ENCODE assay signal across 27 mouse cellular contexts in genomic region chr16:11313512-11313911, GRCm38 (mm10). TPM values are rescaled to one million over a fixed set of nuclear protein-coding genes. Genes with fewer than 3 reads are reported as not detected.
DNase-seq lines count a peak whose midpoint lies in the region; ATAC-seq and TF ChIP-seq lines count a peak whose summit lies in the region.
"Had no signal": no experiment of that assay in that cellular context is flagged by ENCODE, and none has a peak within 500 bp of the region (broad histone marks: within the 10 kb centered on the region; RNA-seq: fewer than 3 reads in every experiment).

Tnfrsf17 (plus strand) TSS chr16:11313812.

- no peak within 1 kb of the TSS for H3K4me3 ChIP-seq in hindbrain, embryonic 13.5 days
- H3K4me3 ChIP-seq in hindbrain, embryonic 14.5 days (replicated peaks; ENCODE audit: low read length), result no peak within 1 kb of the TSS
- no peak within 1 kb of the TSS for H3K4me3 ChIP-seq in CH12.LX (replicated peaks in 1 of 3; ENCODE audit: low read depth in 2 of 3, low read length in 2 of 3, poor library complexity in 1 of 3)
- no peak within 1 kb of the TSS for H3K4me3 ChIP-seq in cortical plate, adult 2 months (ENCODE audit: insufficient read depth, low read length)
- H3K4me3 ChIP-seq in midbrain, embryonic 10.5 days, result no peak within 1 kb of the TSS
- H3K4me3 ChIP-seq: embryonic facial prominence, embryonic 13.5 days; embryonic facial prominence, embryonic 15.5 days; forebrain, embryonic 13.5 days; forebrain, embryonic 15.5 days had no signal

- TF ChIP-seq POLR2A in CH12.LX (IDR thresholded peaks at IDR 0.05; ENCODE audit: low read depth, low read length), result no peak
- no peak for TF ChIP-seq POLR2A in cortical plate, adult 2 months (IDR thresholded peaks at IDR 0.05; ENCODE audit: extremely low read depth, insufficient read depth, low read length)

- TF ChIP-seq RAD21 in CH12.LX (IDR thresholded peaks at IDR 0.05; ENCODE audit: low read depth, low read length), result no peak

- dilution Hi-C loops in CH12.LX (cut with MboI; ENCODE audit: extremely low pct_ligation_motif_present, extremely low pct_unique_long_range_greater_than_20kb, low sequenced_read_pairs), result no loop called here

- H3K27me3 ChIP-seq in hindbrain, embryonic 13.5 days, result no peaks in the 10 kb centered on the region
- no peaks in the 10 kb centered on the region for H3K27me3 ChIP-seq in hindbrain, embryonic 14.5 days (ENCODE audit: control insufficient read depth, insufficient read depth, low read length)
- peaks cover 1% of the 10 kb centered on the region for H3K27me3 ChIP-seq in CH12.LX (replicated peaks)
- no peaks in the 10 kb centered on the region for H3K27me3 ChIP-seq in midbrain, embryonic 10.5 days (ENCODE audit: low read depth, poor library complexity, severe bottlenecking)
- H3K27me3 ChIP-seq: embryonic facial prominence, embryonic 13.5 days; embryonic facial prominence, embryonic 15.5 days; forebrain, embryonic 13.5 days; forebrain, embryonic 15.5 days; Patski had no signal

- WGBS in hindbrain, embryonic 13.5 days, result 72% methylated on average over 7 of the region's 7 CpGs
- 76% methylated on average over 7 of the region's 7 CpGs for WGBS in hindbrain, embryonic 14.5 days
- 75% methylated on average over 7 of the region's 7 CpGs for WGBS in midbrain, embryonic 10.5 days

- H3K79me2 ChIP-seq in CH12.LX (replicated peaks; ENCODE audit: control insufficient read depth, extremely low read depth, insufficient read depth, poor library complexity, severe bottlenecking), result no peaks in the 10 kb centered on the region

- no peak for DNase-seq in hindbrain, embryonic 14.5 days (ENCODE audit: low spot score)
- DNase-seq in CH12.LX (ENCODE audit: extremely low read depth), result no peak
- no peak for DNase-seq in midbrain, embryonic 10.5 days (ENCODE audit: low spot score)
- DNase-seq: adrenal gland, adult 8-10 months; adrenal gland, postnatal 14 days; adrenal gland, postnatal 36 days; cerebellum, adult 11-12 months; cerebellum, adult 2 months; cerebellum, adult 9-10 months; cerebellum, postnatal 10 days; cerebellum, postnatal 25 days; embryo, embryonic 11 days had no signal

- no peaks in the 10 kb centered on the region for H3K9me3 ChIP-seq in hindbrain, embryonic 13.5 days
- no peaks in the 10 kb centered on the region for H3K9me3 ChIP-seq in hindbrain, embryonic 14.5 days (ENCODE audit: control insufficient read depth, low read length)
- no peaks in the 10 kb centered on the region for H3K9me3 ChIP-seq in CH12.LX (replicated peaks; ENCODE audit: low read length)
- no peaks in the 10 kb centered on the region for H3K9me3 ChIP-seq in midbrain, embryonic 10.5 days (replicated peaks)
- H3K9me3 ChIP-seq: embryonic facial prominence, embryonic 13.5 days; embryonic facial prominence, embryonic 15.5 days; forebrain, embryonic 13.5 days; forebrain, embryonic 15.5 days; G1E had no signal

- in situ Hi-C loops in CH12.LX (cut with MboI; ENCODE audit: low pct_ligation_motif_present, low pct_unique_long_range_greater_than_20kb, low sequenced_read_pairs), result loop anchor here (10.0 kb wide), 1 partner anchor 429 kb away; no protein-coding TSS in a partner anchor

- no peaks in the 10 kb centered on the region for H3K4me1 ChIP-seq in hindbrain, embryonic 13.5 days (replicated peaks)
- H3K4me1 ChIP-seq in hindbrain, embryonic 14.5 days (replicated peaks; ENCODE audit: control insufficient read depth, insufficient read depth, low read length), result no peaks in the 10 kb centered on the region
- H3K4me1 ChIP-seq in CH12.LX (ENCODE audit: control insufficient read depth in 1 of 2, insufficient read depth in 2 of 2), result peaks cover 14 to 34% of the 10 kb centered on the region in 2 experiments
- H3K4me1 ChIP-seq in cortical plate, adult 2 months (ENCODE audit: control insufficient read depth, insufficient read depth, low read length), result peaks cover 1% of the 10 kb centered on the region; the same call in 1 of the 2 replicates
- H3K4me1 ChIP-seq in midbrain, embryonic 10.5 days, result no peaks in the 10 kb centered on the region
- H3K4me1 ChIP-seq: embryonic facial prominence, embryonic 15.5 days; forebrain, embryonic 13.5 days; forebrain, embryonic 15.5 days had no signal

- TF ChIP-seq CTCF in CH12.LX (conservative IDR thresholded peaks at IDR 0.05 in 1 of 2, IDR thresholded peaks at IDR 0.05 in 1 of 2; ENCODE audit: low read depth in 2 of 2, low read length in 2 of 2), result 0 out of 4 replicates have a peak, but pooled peaks of 1 of the 2 experiments have one; percentile 19
- no peak for TF ChIP-seq CTCF in cortical plate, adult 2 months (IDR thresholded peaks at IDR 0.05; ENCODE audit: extremely low read depth, insufficient read depth, low read length)

- no peak for TF ChIP-seq EP300 in CH12.LX (IDR thresholded peaks at IDR 0.05; ENCODE audit: low read length)

- no peaks in the 10 kb centered on the region for H3K36me3 ChIP-seq in hindbrain, embryonic 13.5 days
- no peaks in the 10 kb centered on the region for H3K36me3 ChIP-seq in hindbrain, embryonic 14.5 days (replicated peaks; ENCODE audit: control insufficient read depth, insufficient read depth)
- no peaks in the 10 kb centered on the region for H3K36me3 ChIP-seq in CH12.LX (replicated peaks in 1 of 2; ENCODE audit: control insufficient read depth in 1 of 2, insufficient read depth in 1 of 2, low read length in 1 of 2)
- no peaks in the 10 kb centered on the region for H3K36me3 ChIP-seq in midbrain, embryonic 10.5 days
- H3K36me3 ChIP-seq: embryonic facial prominence, embryonic 13.5 days; embryonic facial prominence, embryonic 15.5 days; forebrain, embryonic 15.5 days; G1E had no signal

- ATAC-seq in hindbrain, embryonic 13.5 days (ENCODE audit: low FRiP score), result no peak
- ATAC-seq in hindbrain, embryonic 14.5 days (ENCODE audit: low FRiP score), result no peak
- no peak for ATAC-seq in erythroblast, adult 5-6 weeks (replicated peaks; ENCODE audit: low FRiP score, poor library complexity, severe bottlenecking)
- ATAC-seq: activated CD4-positive, CD25-positive, alpha-beta regulatory T cell, adult 4 months; forebrain, embryonic 13.5 days; forebrain, embryonic 15.5 days; forebrain, postnatal 0 days; Patski had no signal

- no peak within 1 kb of the TSS for H3K27ac ChIP-seq in hindbrain, embryonic 13.5 days
- H3K27ac ChIP-seq in hindbrain, embryonic 14.5 days, result no peak within 1 kb of the TSS
- H3K27ac ChIP-seq in CH12.LX (ENCODE audit: insufficient read depth, low read depth), result no peak within 1 kb of the TSS
- peak within 1 kb of the TSS; percentile 26; the same call in 1 of the 2 replicates for H3K27ac ChIP-seq in cortical plate, adult 2 months (ENCODE audit: insufficient read depth, low read length)
- no peak within 1 kb of the TSS for H3K27ac ChIP-seq in midbrain, embryonic 10.5 days (replicated peaks)
- H3K27ac ChIP-seq: embryonic facial prominence, embryonic 13.5 days; embryonic facial prominence, embryonic 15.5 days; forebrain, embryonic 13.5 days; forebrain, embryonic 15.5 days had no signal

- 0 out of 2 replicates have a peak within 1 kb of the TSS, but pooled peaks have one; percentile 0 for H3K9ac ChIP-seq in hindbrain, embryonic 13.5 days
- no peak within 1 kb of the TSS for H3K9ac ChIP-seq in hindbrain, embryonic 14.5 days
- H3K9ac ChIP-seq in CH12.LX (ENCODE audit: insufficient read depth, low read depth), result no peak within 1 kb of the TSS
- H3K9ac ChIP-seq: embryonic facial prominence, embryonic 13.5 days; embryonic facial prominence, embryonic 15.5 days; forebrain, embryonic 13.5 days; forebrain, embryonic 15.5 days; forebrain, postnatal 0 days had no signal

- H3K4me2 ChIP-seq in hindbrain, embryonic 13.5 days, result no peak within 1 kb of the TSS
- H3K4me2 ChIP-seq in hindbrain, embryonic 14.5 days (replicated peaks), result no peak within 1 kb of the TSS
- peak within 1 kb of the TSS; percentile 17 for H3K4me2 ChIP-seq in CH12.LX (ENCODE audit: insufficient read depth, low read depth, poor library complexity, severe bottlenecking)
- H3K4me2 ChIP-seq: embryonic facial prominence, embryonic 13.5 days; embryonic facial prominence, embryonic 15.5 days; forebrain, embryonic 13.5 days; forebrain, embryonic 15.5 days had no signal

TF ChIP-seq in CH12.LX, 34 proteins besides CTCF, POLR2A, EP300 and RAD21:
- no peak for TF ChIP-seq CHD1 (IDR thresholded peaks at IDR 0.05; ENCODE audit: low read depth, low read length)
- TF ChIP-seq MEF2A (IDR thresholded peaks at IDR 0.05; ENCODE audit: borderline replicate concordance, low read depth, low read length), result 0 out of 2 replicates have a peak, but pooled peaks have one; percentile 4
- TF ChIP-seq MAFK (IDR thresholded peaks at IDR 0.05; ENCODE audit: insufficient replicate concordance, low read length), result no peak
- TF ChIP-seq UBTF (IDR thresholded peaks at IDR 0.05; ENCODE audit: low read depth, low read length), result no peak
- no peak for TF ChIP-seq USF2 (conservative IDR thresholded peaks at IDR 0.05; ENCODE audit: low read depth, low read length)

RNA-seq across cellular contexts. Expression of gene Tnfrsf17, which starts in this region (rescaled TPM):
- not detected in 2 replicates for polyA plus RNA-seq in hindbrain, embryonic 13.5 days (2015; fragmentation: Nextera tagmentation; extraction: Ambion mirVana)
- 0.26 TPM in 1 of 2 replicates, not detected in the other for polyA plus RNA-seq in hindbrain, embryonic 14.5 days (2014; fragmentation: Nextera tagmentation; extraction: Ambion mirVana)
- total RNA-seq in CH12.LX (2012; rRNA removed), result 0.17 and 0.29 TPM in 2 replicates
- 0.32 and 0.42 TPM in 2 replicates for total RNA-seq in CH12.LX (2014; rRNA removed)
- not detected in 2 replicates for polyA plus RNA-seq in CH12.LX (2012; ENCODE audit: insufficient read length, low read depth)
- polyA plus RNA-seq in cortical plate, adult 2 months (2012; rRNA removed), result 1.1 and 1.2 TPM in 2 replicates
- total RNA-seq in erythroblast, adult 5-6 weeks (2015; ENCODE audit: low replicate concordance), result not detected in 2 replicates
- total RNA-seq in erythroblast, adult 5-6 weeks (2017; ENCODE audit: low replicate concordance), result not detected in 2 replicates
- 0.15 TPM in 1 of 2 replicates, not detected in the other for polyA plus RNA-seq in midbrain, embryonic 10.5 days (2016; fragmentation: Nextera tagmentation; extraction: Ambion mirVana)
- total RNA-seq: adrenal gland, adult 18-20 months; adrenal gland, postnatal 14 days; adrenal gland, postnatal 36 days; forebrain, postnatal 0 days; G1E had no signal
- polyA plus RNA-seq: activated CD4-positive, CD25-positive, alpha-beta regulatory T cell, adult 4 months; C2C12; embryonic facial prominence, embryonic 11.5 days; embryonic facial prominence, embryonic 15.5 days; forebrain, embryonic 11.5 days; forebrain, embryonic 15.5 days; G1E; Patski had no signal
